Mouse (Mus musculus) liver, adult 10 weeks (tissue): ENCODE data around the gene Serpina3f. TPM values are rescaled to one million over a fixed set of nuclear protein-coding genes. Genes with fewer than 3 reads are reported as not detected.

ENCODE experiments used
- polyA plus RNA-seq: library from polyadenylated mRNA; stranded (reverse); fragments of 350-450 nt; fragmentation: Illumina TruSeq; extraction: RNeasy Lipid Tissue Mini Kit (QIAGEN cat#74804); gene quantifications from one replicate; pipeline ENCODE4 v1.2.3, GENCODE M21; 2014; ENCODE audit warnings: low read depth, low replicate concordance

Gene Serpina3f
- 3.5 TPM for polyA plus RNA-seq

DNA sequence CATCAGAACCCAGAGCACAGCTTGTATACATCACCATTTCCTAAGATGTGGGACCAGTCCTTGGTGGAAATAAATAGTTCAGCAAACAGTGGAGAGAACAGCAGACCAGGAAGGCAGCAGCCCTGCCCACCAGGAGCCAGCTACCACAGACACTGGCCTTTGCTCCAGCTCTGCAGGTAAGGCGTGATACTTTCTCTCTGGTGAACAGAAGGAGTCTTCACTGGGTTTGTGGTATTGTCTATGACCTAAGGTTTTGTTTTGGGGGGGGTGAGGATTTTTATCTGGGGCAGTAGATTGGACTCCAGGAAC, at the start of gene Serpina3f:
Serpina3f (plus strand) TSS at position 100 of the 309 bp plus-strand sequence.

DNA sequence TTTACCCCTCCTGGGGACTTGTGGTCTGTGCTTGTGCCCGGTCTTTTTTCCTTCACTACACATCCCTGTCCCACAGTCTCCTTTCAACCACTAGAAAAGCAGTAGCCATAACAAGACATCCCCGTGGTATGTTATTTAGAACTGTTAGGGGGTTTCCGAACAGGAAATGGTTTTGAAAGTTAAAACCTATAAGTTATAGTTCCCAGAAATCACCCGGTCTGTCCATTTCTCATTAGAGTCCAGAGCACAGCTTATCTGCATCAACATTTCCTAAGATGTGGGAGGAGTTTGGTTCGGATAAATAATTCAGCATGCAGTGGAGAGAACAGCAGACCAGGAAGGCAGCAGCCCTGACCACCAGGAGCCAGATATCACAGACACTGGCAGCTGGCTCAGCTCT, 21.6 kb downstream of the Serpina3f start, which contains the start of gene Serpina3g:
Serpina3g (plus strand) TSS at position 331 of the 400 bp plus-strand sequence.

DNA sequence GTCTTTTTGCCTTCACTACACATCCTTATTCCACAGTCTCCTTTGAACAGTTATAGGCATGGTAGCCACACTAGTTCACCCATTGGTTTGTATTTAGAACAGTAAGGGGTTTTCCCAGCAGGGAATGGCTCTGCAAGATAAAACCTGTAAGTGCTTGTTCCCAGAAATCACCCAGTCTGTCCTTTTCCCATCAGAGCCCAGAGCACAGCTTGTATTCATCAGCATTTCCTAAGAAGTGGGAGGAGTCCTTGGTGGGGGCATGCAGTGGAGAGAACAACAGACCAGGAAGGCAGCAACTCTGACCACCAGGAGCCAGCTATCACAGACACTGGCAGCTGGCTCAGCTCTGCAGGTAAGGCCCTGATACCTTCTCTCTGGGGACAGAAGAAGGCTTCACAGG, 48.5 kb downstream of the Serpina3f start, which contains the start of gene Serpina3i:
Serpina3i (plus strand) TSS at position 260 of the 400 bp plus-strand sequence.

Other genes with a start within 250 kb of the Serpina3f start
- gene Serpina11, start 224.6 kb upstream of the Serpina3f start, polyA plus RNA-seq: 6.4 TPM
- gene Serpina9, start 200.8 kb upstream of the Serpina3f start, polyA plus RNA-seq: 0.37 TPM
- 0.69 TPM for gene Serpina12, start 170.1 kb upstream of the Serpina3f start, polyA plus RNA-seq
- gene Serpina5, start 113.4 kb upstream of the Serpina3f start, polyA plus RNA-seq: not detected
- gene Serpina3a, start 101.8 kb upstream of the Serpina3f start, polyA plus RNA-seq: not detected
- not detected for gene Serpina3b, start 86.5 kb upstream of the Serpina3f start, polyA plus RNA-seq
- gene Serpina3c, start 60.7 kb upstream of the Serpina3f start, polyA plus RNA-seq: not detected
- gene Serpina3g, start 21.7 kb downstream of the Serpina3f start, polyA plus RNA-seq: 7.4 TPM
- gene Serpina3i, start 48.6 kb downstream of the Serpina3f start, polyA plus RNA-seq: not detected
- not detected for gene Serpina3j, start 100.0 kb downstream of the Serpina3f start, polyA plus RNA-seq
- 9,330 TPM for gene Serpina3k, start 123.9 kb downstream of the Serpina3f start, polyA plus RNA-seq
- 471 TPM for gene Serpina3m, start 123.9 kb downstream of the Serpina3f start, polyA plus RNA-seq
- 136 TPM for gene Serpina3n, start 192.2 kb downstream of the Serpina3f start, polyA plus RNA-seq